Mouse (Mus musculus) heart, embryonic 10.5 days (tissue): ENCODE measurements around the gene Pram1. TPM values are rescaled to one million over a fixed set of nuclear protein-coding genes. Genes with fewer than 3 reads are reported as not detected.

Experiments
- DNase-seq: peaks from one replicate; pipeline ENCODE4 v3.0.0-alpha.2; 2017; ENCODE audit warnings: low spot score
- H3K27ac ChIP-seq: fragments of 300-500 bp; sonication (generic); 2 replicates; pipeline ENCODE4 v1.5.1; 2016; ENCODE audit warnings: mild to moderate bottlenecking
- H3K27me3 ChIP-seq: fragments of 300-500 bp; sonication (generic); 2 replicates; pipeline ENCODE4 v1.6.1; 2016; ENCODE audit warnings: mild to moderate bottlenecking; ENCODE audit not compliant: poor library complexity, insufficient read depth, severe bottlenecking
- H3K36me3 ChIP-seq: fragments of 300-500 bp; sonication (generic); 2 replicates; pipeline ENCODE4 v1.6.1; 2016; ENCODE audit warnings: mild to moderate bottlenecking, moderate library complexity
- H3K4me1 ChIP-seq: fragments of 300-500 bp; sonication (generic); 2 replicates; pipeline ENCODE4 v1.6.1; 2016; ENCODE audit warnings: mild to moderate bottlenecking
- H3K4me3 ChIP-seq: fragments of 300-500 bp; sonication (generic); 2 replicates; pipeline ENCODE4 v1.5.1; 2016; ENCODE audit warnings: mild to moderate bottlenecking, moderate library complexity
- H3K9me3 ChIP-seq: fragments of 300-500 bp; sonication (generic); 2 replicates; pipeline ENCODE4 v1.6.1; 2016; ENCODE audit warnings: mild to moderate bottlenecking, moderate library complexity
- WGBS: fragments of 180-500 bp; shearing (Covaris S2); methylation state at CpG from one replicate; pipeline ENCODE4 v1.1.7; 2016; 5-methylcytosine and 5-hydroxymethylcytosine counted together
- polyA plus RNA-seq: library from polyadenylated mRNA; unstranded; fragments of >200 nt; fragmentation: Nextera tagmentation; extraction: Ambion mirVana; gene quantifications from 2 replicates; pipeline ENCODE4 v1.2.1, GENCODE M21; 2016

Pram1 gene
- polyA plus RNA-seq, 1 experiment from 2014 or later = 0.33 TPM

- H3K4me1 ChIP-seq = peaks cover 13% of the 10 kb centered on the region
- H3K27me3 ChIP-seq = no peaks in the 10 kb centered on the region
- peak overlapping the region; percentile 99 for H3K27ac ChIP-seq
- no peak for DNase-seq
- peak overlapping the region; percentile 82 for H3K4me3 ChIP-seq
- H3K9me3 ChIP-seq = no peaks in the 10 kb centered on the region
- WGBS = 84% methylated on average over 13 of the region's 13 CpGs
- H3K36me3 ChIP-seq = peaks cover 24% of the 10 kb centered on the region
Measured at GRCm38 (mm10) chr17:33630171-33630895, 7.5 kb upstream of the Pram1 start.

- H3K27me3 ChIP-seq = no peaks in the 10 kb centered on the region
- H3K4me1 ChIP-seq = peaks cover 13% of the 10 kb centered on the region
- H3K36me3 ChIP-seq = peaks cover 29% of the 10 kb centered on the region
- no peak overlapping the region for H3K4me3 ChIP-seq
- no peak for DNase-seq
- no peaks in the 10 kb centered on the region for H3K9me3 ChIP-seq
- WGBS = 94% methylated on average over 9 of the region's 9 CpGs
- no peak overlapping the region for H3K27ac ChIP-seq
Measured at GRCm38 (mm10) chr17:33631236-33631635, 6.6 kb upstream of the Pram1 start.

- WGBS = 85% methylated on average over 5 of the region's 5 CpGs
- H3K36me3 ChIP-seq = peaks cover 29% of the 10 kb centered on the region
- DNase-seq = no peak
Measured at GRCm38 (mm10) chr17:33631796-33632195, 6.1 kb upstream of the Pram1 start.

GRCm38 (mm10) chr17:33637038-33637437 is 818 bp upstream of the Pram1 start:
- no peak for DNase-seq
- WGBS = 85% methylated on average over 2 of the region's 2 CpGs
- no peaks in the 10 kb centered on the region for H3K9me3 ChIP-seq
- peaks cover 37% of the 10 kb centered on the region for H3K36me3 ChIP-seq
- no peak overlapping the region for H3K4me3 ChIP-seq
- no peak overlapping the region for H3K27ac ChIP-seq
- H3K4me1 ChIP-seq = peaks cover 9% of the 10 kb centered on the region
- H3K27me3 ChIP-seq = no peaks in the 10 kb centered on the region

More at GRCm38 (mm10) chr17:33631796-33632195, 6.1 kb upstream of the Pram1 start:
- H3K4me3 ChIP-seq = no peak overlapping the region
- no peaks in the 10 kb centered on the region for H3K9me3 ChIP-seq
- H3K27ac ChIP-seq = no peak overlapping the region
- H3K4me1 ChIP-seq = peaks cover 13% of the 10 kb centered on the region
- no peaks in the 10 kb centered on the region for H3K27me3 ChIP-seq

GRCm38 (mm10) chr17:33639743-33640142 is 1.9 kb downstream of the Pram1 start:
- Histone ChIP-seq H3K9me3 (no peaks in the 10 kb centered on the region), H3K4me1 (peaks cover 9% of the 10 kb centered on the region), H3K4me3 (no peak overlapping the region), H3K36me3 (peaks cover 54% of the 10 kb centered on the region), H3K27ac (no peak overlapping the region), H3K27me3 (no peaks in the 10 kb centered on the region)
- 43% methylated on average over 6 of the region's 6 CpGs for WGBS
- DNase-seq = no peak

GRCm38 (mm10) chr17:33644068-33644467 is 6.2 kb downstream of the Pram1 start:
- Histone ChIP-seq H3K4me1 (peaks cover 9% of the 10 kb centered on the region), H3K4me3 (no peak overlapping the region), H3K9me3 (no peaks in the 10 kb centered on the region), H3K36me3 (peaks cover 81% of the 10 kb centered on the region), H3K27ac (no peak overlapping the region), H3K27me3 (no peaks in the 10 kb centered on the region)
- DNase-seq = no peak
- 93% methylated on average over 4 of the region's 4 CpGs for WGBS

- no peak overlapping the region for H3K27ac ChIP-seq
- DNase-seq = no peak
- no peak overlapping the region for H3K4me3 ChIP-seq
- peaks cover 91% of the 10 kb centered on the region for H3K36me3 ChIP-seq
- H3K9me3 ChIP-seq = no peaks in the 10 kb centered on the region
- WGBS = 94% methylated on average over 8 of the region's 8 CpGs
- H3K27me3 ChIP-seq = no peaks in the 10 kb centered on the region
- H3K4me1 ChIP-seq = peaks cover 8% of the 10 kb centered on the region; the same call in 1 of the 2 replicates
Measured at GRCm38 (mm10) chr17:33645073-33645472, 7.2 kb downstream of the Pram1 start.

GRCm38 (mm10) chr17:33649781-33650475 is 12.1 kb downstream of the Pram1 start:
- H3K27me3 ChIP-seq = no peaks in the 10 kb centered on the region
- H3K4me3 ChIP-seq = no peak overlapping the region
- 97% methylated on average over 34 of the region's 34 CpGs for WGBS
- peak; percentile 72 for DNase-seq
- H3K9me3 ChIP-seq = no peaks in the 10 kb centered on the region
- H3K27ac ChIP-seq = no peak overlapping the region
- peaks cover 97% of the 10 kb centered on the region for H3K36me3 ChIP-seq
- no peaks in the 10 kb centered on the region for H3K4me1 ChIP-seq

GRCm38 (mm10) chr17:33666813-33667212 is 29.0 kb downstream of the Pram1 start:
- no peak for DNase-seq
- WGBS = 54% methylated on average over 3 of the region's 3 CpGs
- peaks cover 66% of the 10 kb centered on the region for H3K36me3 ChIP-seq
- no peak overlapping the region for H3K27ac ChIP-seq
- no peaks in the 10 kb centered on the region for H3K4me1 ChIP-seq
- no peaks in the 10 kb centered on the region for H3K9me3 ChIP-seq
- H3K4me3 ChIP-seq = no peak overlapping the region
- no peaks in the 10 kb centered on the region for H3K27me3 ChIP-seq

GRCm38 (mm10) chr17:33669681-33670080 is 31.8 kb downstream of the Pram1 start:
- Histone ChIP-seq H3K27me3 (no peaks in the 10 kb centered on the region), H3K27ac (no peak overlapping the region), H3K4me3 (no peak overlapping the region), H3K36me3 (peaks cover 46% of the 10 kb centered on the region), H3K4me1 (no peaks in the 10 kb centered on the region), H3K9me3 (no peaks in the 10 kb centered on the region)
- WGBS = 87% methylated on average over 3 of the region's 3 CpGs
- DNase-seq = no peak

GRCm38 (mm10) chr17:33673837-33674236 is 36.0 kb downstream of the Pram1 start:
- Histone ChIP-seq H3K9me3 (no peaks in the 10 kb centered on the region), H3K4me3 (no peak overlapping the region), H3K27me3 (no peaks in the 10 kb centered on the region), H3K27ac (no peak overlapping the region), H3K4me1 (no peaks in the 10 kb centered on the region), H3K36me3 (peaks cover 27% of the 10 kb centered on the region)
- no peak for DNase-seq
- WGBS = 65% methylated on average over 1 of the region's 1 CpGs

GRCm38 (mm10) chr17:33675452-33675851 is 37.6 kb downstream of the Pram1 start:
- no peaks in the 10 kb centered on the region for H3K4me1 ChIP-seq
- no peak for DNase-seq

GRCm38 (mm10) chr17:33676086-33676485 is 38.2 kb downstream of the Pram1 start:
- 92% methylated on average over 2 of the region's 2 CpGs for WGBS
- Histone ChIP-seq H3K9me3 (no peaks in the 10 kb centered on the region), H3K4me1 (no peaks in the 10 kb centered on the region), H3K27ac (no peak overlapping the region), H3K27me3 (no peaks in the 10 kb centered on the region), H3K36me3 (peaks cover 29% of the 10 kb centered on the region), H3K4me3 (no peak overlapping the region)
- DNase-seq = no peak

More at GRCm38 (mm10) chr17:33675452-33675851, 37.6 kb downstream of the Pram1 start:
- Histone ChIP-seq H3K9me3 (no peaks in the 10 kb centered on the region), H3K4me3 (no peak overlapping the region), H3K36me3 (peaks cover 29% of the 10 kb centered on the region), H3K27ac (no peak overlapping the region), H3K27me3 (no peaks in the 10 kb centered on the region)
